Mouse (Mus musculus): ENCODE measurements at regions not wholly inside any gene's neighbourhood (a gene's known extent, or its start where the extent isn't known, plus 50 kb on each side); places are given as distances from the start of the nearest gene placed in this dataset.

- 37% methylated on average over 10 of the region's 10 CpGs for WGBS
- Histone ChIP-seq H3K9me3 (no peaks in the 10 kb centered on the region), H3K4me3 (no peak overlapping the region), H3K4me1 (peaks cover 22% of the 10 kb centered on the region), H3K9ac (replicated peaks) (peak overlapping the region; percentile 25; the same call in 1 of the 2 replicates), H3K4me2 (replicated peaks) (peak overlapping the region; percentile 38; the same call in 1 of the 2 replicates), H3K27ac (replicated peaks) (peak overlapping the region; percentile 76), H3K27me3 (no peaks in the 10 kb centered on the region), H3K36me3 (no peaks in the 10 kb centered on the region)
- ATAC-seq (ENCODE audit: low FRiP score, low read depth): 0 out of 2 replicates have a peak, but pooled peaks have one; percentile 41
Measured at GRCm38 (mm10) chr4:150757815-150758426, 95.8 kb upstream of the Errfi1 start.

GRCm38 (mm10) chr4:150757291-150757741 lies 96.4 kb upstream of the Errfi1 start:
- 78% methylated on average over 10 of the region's 10 CpGs for WGBS
- no peak overlapping the region for H3K4me2 ChIP-seq (replicated peaks)
- no peaks in the 10 kb centered on the region for H3K36me3 ChIP-seq
- no peaks in the 10 kb centered on the region for H3K27me3 ChIP-seq
- H3K4me1 ChIP-seq: peaks cover 22% of the 10 kb centered on the region
- peak overlapping the region; percentile 76; the same call in 1 of the 2 replicates for H3K27ac ChIP-seq (replicated peaks)
- no peak overlapping the region for H3K9ac ChIP-seq (replicated peaks)
- no peak overlapping the region for H3K4me3 ChIP-seq
- H3K9me3 ChIP-seq: no peaks in the 10 kb centered on the region
- no peak for ATAC-seq (ENCODE audit: low FRiP score, low read depth)

GRCm38 (mm10) chr4:150755446-150755845 lies 98.3 kb upstream of the Errfi1 start:
- no peak overlapping the region for H3K4me3 ChIP-seq
- no peaks in the 10 kb centered on the region for H3K36me3 ChIP-seq
- H3K9ac ChIP-seq (replicated peaks): no peak overlapping the region
- 96% methylated on average over 7 of the region's 7 CpGs for WGBS
- peaks cover 22% of the 10 kb centered on the region for H3K4me1 ChIP-seq
- no peak overlapping the region for H3K4me2 ChIP-seq (replicated peaks)
- no peak for ATAC-seq (ENCODE audit: low FRiP score, low read depth)
- H3K9me3 ChIP-seq: no peaks in the 10 kb centered on the region
- no peaks in the 10 kb centered on the region for H3K27me3 ChIP-seq
- H3K27ac ChIP-seq (replicated peaks): no peak overlapping the region

GRCm38 (mm10) chr4:150752151-150752550 lies 100.2 kb upstream of the Slc45a1 start:
- Histone ChIP-seq H3K36me3 (no peaks in the 10 kb centered on the region), H3K4me3 (no peak overlapping the region), H3K4me1 (no peaks in the 10 kb centered on the region), H3K9ac (replicated peaks) (no peak overlapping the region), H3K4me2 (replicated peaks) (no peak overlapping the region), H3K27me3 (no peaks in the 10 kb centered on the region), H3K27ac (replicated peaks) (no peak overlapping the region), H3K9me3 (no peaks in the 10 kb centered on the region)
- 89% methylated on average over 8 of the region's 8 CpGs for WGBS
- ATAC-seq (ENCODE audit: low FRiP score, low read depth): no peak

- ATAC-seq (ENCODE audit: low FRiP score, low read depth): no peak
Measured at GRCm38 (mm10) chr4:150750445-150751213, 98.7 kb upstream of the Slc45a1 start.

GRCm38 (mm10) chr4:150749066-150749465 lies 97.1 kb upstream of the Slc45a1 start:
- Histone ChIP-seq H3K9ac (replicated peaks) (no peak overlapping the region), H3K9me3 (no peaks in the 10 kb centered on the region), H3K4me3 (no peak overlapping the region), H3K4me1 (peaks cover 9% of the 10 kb centered on the region), H3K4me2 (replicated peaks) (no peak overlapping the region), H3K27ac (replicated peaks) (no peak overlapping the region), H3K36me3 (no peaks in the 10 kb centered on the region), H3K27me3 (no peaks in the 10 kb centered on the region)
- WGBS: 93% methylated on average over 8 of the region's 8 CpGs
- no peak for ATAC-seq (ENCODE audit: low FRiP score, low read depth)

More at GRCm38 (mm10) chr4:150750445-150751213, 98.7 kb upstream of the Slc45a1 start:
- Histone ChIP-seq H3K9me3 (no peaks in the 10 kb centered on the region), H3K4me1 (peaks cover 6% of the 10 kb centered on the region), H3K4me3 (no peak overlapping the region), H3K36me3 (no peaks in the 10 kb centered on the region), H3K9ac (replicated peaks) (no peak overlapping the region), H3K4me2 (replicated peaks) (no peak overlapping the region), H3K27me3 (no peaks in the 10 kb centered on the region), H3K27ac (replicated peaks) (no peak overlapping the region)
- 75% methylated on average over 13 of the region's 13 CpGs for WGBS

GRCm38 (mm10) chr4:150748099-150749000 lies 96.4 kb upstream of the Slc45a1 start:
- ATAC-seq (ENCODE audit: low FRiP score, low read depth): no peak
- 79% methylated on average over 13 of the region's 13 CpGs for WGBS
- no peak overlapping the region for H3K4me3 ChIP-seq
- H3K4me1 ChIP-seq: peaks cover 13% of the 10 kb centered on the region
- H3K27ac ChIP-seq (replicated peaks): no peak overlapping the region
- no peak overlapping the region for H3K4me2 ChIP-seq (replicated peaks)
- no peaks in the 10 kb centered on the region for H3K36me3 ChIP-seq
- H3K9ac ChIP-seq (replicated peaks): no peak overlapping the region
- H3K27me3 ChIP-seq: no peaks in the 10 kb centered on the region
- H3K9me3 ChIP-seq: no peaks in the 10 kb centered on the region

GRCm38 (mm10) chr4:150746430-150746923 lies 94.5 kb upstream of the Slc45a1 start:
- Histone ChIP-seq H3K4me1 (peaks cover 13% of the 10 kb centered on the region), H3K4me2 (replicated peaks) (no peak overlapping the region), H3K9me3 (no peaks in the 10 kb centered on the region), H3K36me3 (no peaks in the 10 kb centered on the region), H3K27ac (replicated peaks) (peak overlapping the region; percentile 63), H3K4me3 (no peak overlapping the region), H3K9ac (replicated peaks) (0 out of 2 replicates have a peak overlapping the region, but pooled peaks have one; percentile 20), H3K27me3 (no peaks in the 10 kb centered on the region)
- 90% methylated on average over 13 of the region's 13 CpGs for WGBS
- no peak for ATAC-seq (ENCODE audit: low FRiP score, low read depth)

- Histone ChIP-seq H3K27ac (replicated peaks) (peak overlapping the region; percentile 63), H3K4me3 (no peak overlapping the region), H3K4me1 (peaks cover 13% of the 10 kb centered on the region), H3K27me3 (no peaks in the 10 kb centered on the region), H3K36me3 (no peaks in the 10 kb centered on the region), H3K9ac (replicated peaks) (0 out of 2 replicates have a peak overlapping the region, but pooled peaks have one; percentile 20), H3K4me2 (replicated peaks) (no peak overlapping the region), H3K9me3 (no peaks in the 10 kb centered on the region)
- WGBS: 71% methylated on average over 7 of the region's 7 CpGs
- ATAC-seq (ENCODE audit: low FRiP score, low read depth): peak; percentile 54; the same call in 1 of the 2 replicates
Measured at GRCm38 (mm10) chr4:150745529-150746429, 93.8 kb upstream of the Slc45a1 start.

- Histone ChIP-seq H3K9ac (replicated peaks) (no peak overlapping the region), H3K27ac (replicated peaks) (no peak overlapping the region), H3K9me3 (no peaks in the 10 kb centered on the region), H3K4me2 (replicated peaks) (no peak overlapping the region), H3K36me3 (no peaks in the 10 kb centered on the region), H3K4me3 (no peak overlapping the region), H3K4me1 (peaks cover 13% of the 10 kb centered on the region), H3K27me3 (no peaks in the 10 kb centered on the region)
- no peak for ATAC-seq (ENCODE audit: low FRiP score, low read depth)
- WGBS: 61% methylated on average over 6 of the region's 8 CpGs
Measured at GRCm38 (mm10) chr4:150743508-150743907, 91.5 kb upstream of the Slc45a1 start.

- no peak overlapping the region for H3K4me2 ChIP-seq (replicated peaks)
- H3K36me3 ChIP-seq: no peaks in the 10 kb centered on the region
- no peak overlapping the region for H3K4me3 ChIP-seq
- WGBS: 25% methylated on average over 6 of the region's 6 CpGs
- H3K27ac ChIP-seq (replicated peaks): no peak overlapping the region
- ATAC-seq (ENCODE audit: low FRiP score, low read depth): peak; percentile 38; the same call in 1 of the 2 replicates
- no peaks in the 10 kb centered on the region for H3K27me3 ChIP-seq
- no peaks in the 10 kb centered on the region for H3K9me3 ChIP-seq
- peaks cover 13% of the 10 kb centered on the region for H3K4me1 ChIP-seq
- no peak overlapping the region for H3K9ac ChIP-seq (replicated peaks)
Measured at GRCm38 (mm10) chr4:150743103-150743502, 91.1 kb upstream of the Slc45a1 start.

Data from midbrain, embryonic 12.5 days (tissue).